Mouse (Mus musculus): ENCODE data around the gene Dhrs11.
"Not testable (repeated sequence)": the region's sequence is repeated elsewhere in the genome, so short reads cannot be mapped to it uniquely, and the experiment has no call there.

DNA sequence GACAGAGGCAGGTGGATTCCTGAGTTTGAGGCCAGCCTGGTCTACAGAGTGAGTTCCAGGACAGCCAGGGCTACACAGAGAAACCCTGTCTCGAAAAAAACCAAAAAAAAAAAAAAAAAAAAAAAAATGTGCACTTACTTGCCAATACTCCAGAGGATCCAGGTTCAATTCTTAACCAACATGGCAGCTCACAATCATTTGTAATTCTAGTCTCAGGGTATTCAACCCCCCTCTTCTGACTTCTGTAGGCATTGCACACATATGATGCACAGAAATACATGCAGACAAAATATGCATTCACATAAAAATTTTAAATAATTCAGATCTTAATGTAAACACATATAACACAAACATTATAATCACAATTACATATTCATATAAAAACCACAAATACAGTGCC is 47.2 kb upstream of the Dhrs11 start:
- TF ChIP-seq CTCF (IDR thresholded peaks at IDR 0.05; ENCODE audit: low read depth); EP300 (optimal IDR thresholded peaks at IDR 0.05): not testable (repeated sequence)

All from stomach, postnatal 0 days (tissue).